Mouse (Mus musculus): Measurements from ENCODE around the gene Klhl21. TPM values are rescaled to one million over a fixed set of nuclear protein-coding genes. Genes with fewer than 3 reads are reported as not detected.
A peak's percentile ranks its signal among the peaks of the same experiment; 100 is the strongest.

Klhl21 gene
- polyA plus RNA-seq, 1 experiment from 2014 or later: 2.1 TPM

- H3K27me3 ChIP-seq (ENCODE audit: control insufficient read depth, insufficient read depth, low read length): peaks cover 20% of the 10 kb centered on the region
- 0 out of 2 replicates have a peak, but pooled peaks cover 3% of the 10 kb centered on the region for H3K36me3 ChIP-seq (ENCODE audit: control insufficient read depth, insufficient read depth, low read length)
- ATAC-seq (ENCODE audit: low read depth): no peak
- H3K9ac ChIP-seq (replicated peaks; ENCODE audit: low read depth, low read length): no peak overlapping the region
- WGBS: 3% methylated on average over 10 of the region's 10 CpGs
- H3K4me1 ChIP-seq (ENCODE audit: control insufficient read depth, insufficient read depth, low read length): peaks cover 17% of the 10 kb centered on the region
- no peak overlapping the region for H3K27ac ChIP-seq (ENCODE audit: low read depth, low read length)
- peak overlapping the region; percentile 100 for H3K4me2 ChIP-seq (ENCODE audit: low read depth, low read length)
- H3K4me3 ChIP-seq (ENCODE audit: low read depth, low read length): peak overlapping the region; percentile 71
- no peaks in the 10 kb centered on the region for H3K9me3 ChIP-seq (ENCODE audit: control insufficient read depth, low read length)
These were observed 1.6 kb downstream of the Klhl21 start for GRCm38 (mm10) chr4:152010091-152010706.

DNA sequence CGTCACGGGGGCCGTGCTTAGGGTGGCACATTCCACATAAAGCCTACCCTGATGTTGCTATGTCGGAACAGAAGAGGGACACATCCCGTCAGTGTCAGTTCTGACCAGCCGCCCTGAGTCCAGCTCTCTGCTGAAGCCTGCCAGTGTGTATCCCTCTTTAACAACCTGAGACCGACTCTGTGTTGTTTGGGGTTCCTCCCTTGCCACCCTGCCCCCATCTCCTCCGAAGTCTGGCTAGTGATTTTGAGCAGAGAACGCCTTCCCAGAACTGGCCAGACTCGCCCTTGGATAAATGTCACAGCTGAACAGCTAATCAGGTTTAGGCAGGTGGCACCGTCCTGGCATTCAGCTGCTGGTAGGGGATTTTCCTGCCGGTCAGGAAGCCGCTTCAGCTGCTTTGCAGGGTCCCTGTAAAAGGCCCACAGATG, 2.1 kb downstream of the Klhl21 start:
- Histone ChIP-seq H3K27ac (ENCODE audit: low read depth, low read length) (no peak overlapping the region), H3K27me3 (ENCODE audit: control insufficient read depth, insufficient read depth, low read length) (peaks cover 20% of the 10 kb centered on the region), H3K4me1 (ENCODE audit: control insufficient read depth, insufficient read depth, low read length) (peaks cover 17% of the 10 kb centered on the region), H3K4me3 (ENCODE audit: low read depth, low read length) (peak overlapping the region; percentile 71), H3K36me3 (ENCODE audit: control insufficient read depth, insufficient read depth, low read length) (0 out of 2 replicates have a peak, but pooled peaks cover 3% of the 10 kb centered on the region), H3K9me3 (ENCODE audit: control insufficient read depth, low read length) (no peaks in the 10 kb centered on the region), H3K4me2 (ENCODE audit: low read depth, low read length) (peak overlapping the region; percentile 100), H3K9ac (replicated peaks; ENCODE audit: low read depth, low read length) (no peak overlapping the region)
- ATAC-seq (ENCODE audit: low read depth): no peak
- 17% methylated on average over 13 of the region's 13 CpGs for WGBS

DNA sequence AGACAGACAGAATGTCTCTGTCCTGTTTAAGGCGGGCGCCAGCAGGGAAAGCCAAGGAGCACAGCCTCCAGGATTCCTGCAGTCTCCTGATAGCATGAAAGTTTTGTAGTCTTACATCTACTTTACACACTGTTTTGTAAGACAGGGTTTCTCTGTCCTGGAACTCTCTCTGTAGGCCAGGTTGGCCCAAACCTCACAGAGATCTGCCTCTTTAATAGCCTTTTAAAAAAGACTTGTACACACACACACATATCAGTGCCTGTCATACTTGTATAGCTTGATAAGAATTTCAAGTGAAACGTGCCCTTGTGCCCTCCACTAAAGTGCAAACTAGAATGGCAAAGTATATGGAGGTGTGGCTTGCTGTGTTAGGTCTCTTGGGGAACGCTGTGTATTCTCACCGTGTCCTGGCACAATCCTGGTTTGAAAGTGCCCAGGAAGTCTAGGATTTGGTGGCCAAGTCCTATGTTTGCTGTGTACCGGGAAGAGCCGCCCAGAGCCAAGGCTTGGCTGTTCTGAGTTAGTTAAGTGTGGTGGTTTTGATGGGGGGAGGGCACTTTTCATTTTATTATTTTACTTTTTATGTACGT, 2.7 kb downstream of the Klhl21 start:
- peak overlapping the region; percentile 71; the same call in 1 of the 2 replicates for H3K4me3 ChIP-seq (ENCODE audit: low read depth, low read length)
- H3K27me3 ChIP-seq (ENCODE audit: control insufficient read depth, insufficient read depth, low read length): peaks cover 20% of the 10 kb centered on the region
- no peaks in the 10 kb centered on the region for H3K9me3 ChIP-seq (ENCODE audit: control insufficient read depth, low read length)
- 84% methylated on average over 8 of the region's 8 CpGs for WGBS
- H3K4me1 ChIP-seq (ENCODE audit: control insufficient read depth, insufficient read depth, low read length): peaks cover 17% of the 10 kb centered on the region
- peak overlapping the region; percentile 100 for H3K4me2 ChIP-seq (ENCODE audit: low read depth, low read length)
- H3K27ac ChIP-seq (ENCODE audit: low read depth, low read length): no peak overlapping the region
- no peak for ATAC-seq (ENCODE audit: low read depth)
- H3K36me3 ChIP-seq (ENCODE audit: control insufficient read depth, insufficient read depth, low read length): 0 out of 2 replicates have a peak, but pooled peaks cover 3% of the 10 kb centered on the region
- H3K9ac ChIP-seq (replicated peaks; ENCODE audit: low read depth, low read length): no peak overlapping the region

- peaks cover 13% of the 10 kb centered on the region for H3K27me3 ChIP-seq (ENCODE audit: control insufficient read depth, insufficient read depth, low read length)
- H3K9ac ChIP-seq (replicated peaks; ENCODE audit: low read depth, low read length): no peak overlapping the region
- H3K4me3 ChIP-seq (ENCODE audit: low read depth, low read length): no peak overlapping the region
- no peaks in the 10 kb centered on the region for H3K9me3 ChIP-seq (ENCODE audit: control insufficient read depth, low read length)
- no peak overlapping the region for H3K27ac ChIP-seq (ENCODE audit: low read depth, low read length)
- H3K4me2 ChIP-seq (ENCODE audit: low read depth, low read length): no peak overlapping the region
- 94% methylated on average over 16 of the region's 16 CpGs for WGBS
- H3K36me3 ChIP-seq (ENCODE audit: control insufficient read depth, insufficient read depth, low read length): 0 out of 2 replicates have a peak, but pooled peaks cover 3% of the 10 kb centered on the region
- H3K4me1 ChIP-seq (ENCODE audit: control insufficient read depth, insufficient read depth, low read length): peaks cover 17% of the 10 kb centered on the region
- no peak for ATAC-seq (ENCODE audit: low read depth)
These were observed 3.5 kb downstream of the Klhl21 start for GRCm38 (mm10) chr4:152012109-152012508.

DNA sequence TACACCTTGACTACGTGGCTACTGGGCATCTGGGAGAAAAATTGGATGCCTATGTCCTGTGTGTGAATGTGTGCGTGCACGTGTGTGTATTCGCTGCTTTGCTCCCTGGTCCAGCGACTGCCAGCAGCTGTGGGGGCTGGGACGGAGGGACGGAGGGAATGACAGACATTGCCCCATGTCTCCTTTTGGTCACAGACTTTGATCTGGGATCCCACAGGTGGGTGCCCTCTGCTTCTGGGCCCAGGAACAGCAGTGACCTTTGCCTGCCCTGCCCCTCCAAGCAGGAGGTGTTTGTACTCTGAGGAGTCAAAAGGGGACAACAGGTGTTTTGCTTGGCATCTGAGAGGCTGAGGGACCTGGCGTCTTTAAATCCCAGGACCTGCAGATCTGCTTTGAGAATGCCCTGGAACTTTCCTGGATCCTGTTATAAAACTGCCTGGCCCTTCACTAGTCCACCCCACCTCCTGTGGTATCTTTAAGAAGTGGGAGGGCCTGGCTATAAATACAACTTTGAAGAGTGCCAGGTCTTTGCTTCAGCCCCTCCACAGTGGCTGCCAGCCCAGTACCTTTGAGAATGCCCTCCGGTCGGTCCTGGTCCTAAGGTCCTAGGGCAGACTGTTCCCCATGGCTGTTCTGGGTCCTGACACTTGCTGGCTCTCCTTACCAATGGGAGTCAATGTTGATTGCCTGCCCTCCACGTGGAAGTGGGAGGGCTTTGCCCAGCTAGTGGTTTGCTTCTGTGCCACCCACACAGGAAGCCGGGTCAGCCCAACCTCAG, 4.6 kb downstream of the Klhl21 start:
- Histone ChIP-seq H3K9me3 (ENCODE audit: control insufficient read depth, low read length) (no peaks in the 10 kb centered on the region), H3K9ac (replicated peaks; ENCODE audit: low read depth, low read length) (no peak overlapping the region), H3K27me3 (ENCODE audit: control insufficient read depth, insufficient read depth, low read length) (peaks cover 12% of the 10 kb centered on the region), H3K4me3 (ENCODE audit: low read depth, low read length) (no peak overlapping the region), H3K27ac (ENCODE audit: low read depth, low read length) (no peak overlapping the region), H3K4me1 (ENCODE audit: control insufficient read depth, insufficient read depth, low read length) (peaks cover 17% of the 10 kb centered on the region), H3K36me3 (ENCODE audit: control insufficient read depth, insufficient read depth, low read length) (peaks cover 7% of the 10 kb centered on the region; the same call in 1 of the 2 replicates), H3K4me2 (ENCODE audit: low read depth, low read length) (no peak overlapping the region)
- WGBS: 87% methylated on average over 12 of the region's 12 CpGs
- ATAC-seq (ENCODE audit: low read depth): no peak

DNA sequence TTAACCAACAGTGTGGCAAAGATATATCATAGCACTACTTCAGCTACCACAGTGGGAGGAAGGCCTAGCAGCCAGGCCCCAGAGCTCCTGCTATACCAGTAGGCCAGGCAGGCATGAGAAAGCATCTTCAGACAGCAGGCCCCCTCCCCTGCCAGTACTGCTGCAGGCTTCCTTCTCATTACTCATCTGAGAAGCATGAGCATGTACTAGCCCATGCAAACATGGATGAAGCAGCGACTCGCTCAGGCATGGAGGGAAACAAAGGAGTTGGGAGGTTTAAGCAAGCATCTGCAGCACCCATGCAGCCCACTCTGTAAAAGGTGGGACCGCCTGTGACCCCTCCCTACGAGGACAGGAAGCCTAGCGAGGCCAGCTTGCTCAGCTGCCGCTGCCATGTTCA, 10.5 kb downstream of the Klhl21 start:
- WGBS: 93% methylated on average over 6 of the region's 6 CpGs
- no peak for ATAC-seq (ENCODE audit: low read depth)

GRCm38 (mm10) chr4:152020024-152020423, 11.4 kb downstream of the Klhl21 start:
- Histone ChIP-seq H3K27me3 (ENCODE audit: control insufficient read depth, insufficient read depth, low read length) (no peaks in the 10 kb centered on the region), H3K9ac (replicated peaks; ENCODE audit: low read depth, low read length) (no peak overlapping the region), H3K4me2 (ENCODE audit: low read depth, low read length) (no peak overlapping the region), H3K4me1 (ENCODE audit: control insufficient read depth, insufficient read depth, low read length) (peaks cover 5% of the 10 kb centered on the region), H3K27ac (ENCODE audit: low read depth, low read length) (no peak overlapping the region), H3K36me3 (ENCODE audit: control insufficient read depth, insufficient read depth, low read length) (peaks cover 36% of the 10 kb centered on the region), H3K4me3 (ENCODE audit: low read depth, low read length) (no peak overlapping the region), H3K9me3 (ENCODE audit: control insufficient read depth, low read length) (no peaks in the 10 kb centered on the region)
- ATAC-seq (ENCODE audit: low read depth): no peak
- WGBS: 96% methylated on average over 21 of the region's 21 CpGs

More for the DNA sequence above, 10.5 kb downstream of the Klhl21 start:
- H3K27me3 ChIP-seq (ENCODE audit: control insufficient read depth, insufficient read depth, low read length): no peaks in the 10 kb centered on the region
- no peak overlapping the region for H3K4me3 ChIP-seq (ENCODE audit: low read depth, low read length)
- H3K4me2 ChIP-seq (ENCODE audit: low read depth, low read length): no peak overlapping the region
- no peak overlapping the region for H3K27ac ChIP-seq (ENCODE audit: low read depth, low read length)
- H3K36me3 ChIP-seq (ENCODE audit: control insufficient read depth, insufficient read depth, low read length): peaks cover 38% of the 10 kb centered on the region
- no peaks in the 10 kb centered on the region for H3K4me1 ChIP-seq (ENCODE audit: control insufficient read depth, insufficient read depth, low read length)
- no peak overlapping the region for H3K9ac ChIP-seq (replicated peaks; ENCODE audit: low read depth, low read length)
- H3K9me3 ChIP-seq (ENCODE audit: control insufficient read depth, low read length): no peaks in the 10 kb centered on the region

DNA sequence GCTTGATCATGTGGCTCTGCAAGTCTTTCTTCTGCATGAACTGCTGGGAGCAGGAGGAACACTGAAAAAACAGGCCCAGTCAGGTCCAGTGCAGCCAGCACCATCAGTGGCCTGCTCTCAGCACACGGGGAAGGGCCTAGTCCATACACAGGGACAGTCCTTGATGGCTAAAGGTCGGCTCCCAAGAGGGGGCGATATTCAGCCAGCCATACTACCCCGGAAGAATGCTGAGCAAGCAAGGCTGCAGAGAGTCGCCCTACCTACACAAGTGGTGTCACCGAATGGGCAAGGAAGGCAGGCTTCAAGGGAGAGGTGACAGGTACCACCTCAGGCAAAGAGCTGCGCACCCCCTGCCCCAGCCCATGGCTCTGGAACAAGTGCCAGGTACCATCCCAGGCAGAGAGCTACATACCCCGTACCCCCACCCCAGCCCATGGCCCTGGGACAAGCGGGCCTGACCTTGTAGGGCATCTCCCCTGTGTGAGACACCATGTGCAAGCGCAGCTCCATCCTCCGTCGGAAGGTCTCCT, 13.0 kb downstream of the Klhl21 start:
- no peaks in the 10 kb centered on the region for H3K27me3 ChIP-seq (ENCODE audit: control insufficient read depth, insufficient read depth, low read length)
- H3K36me3 ChIP-seq (ENCODE audit: control insufficient read depth, insufficient read depth, low read length): peaks cover 36% of the 10 kb centered on the region
- ATAC-seq (ENCODE audit: low read depth): no peak
- H3K4me2 ChIP-seq (ENCODE audit: low read depth, low read length): no peak overlapping the region
- no peak overlapping the region for H3K4me3 ChIP-seq (ENCODE audit: low read depth, low read length)
- no peak overlapping the region for H3K27ac ChIP-seq (ENCODE audit: low read depth, low read length)
- peaks cover 21% of the 10 kb centered on the region for H3K4me1 ChIP-seq (ENCODE audit: control insufficient read depth, insufficient read depth, low read length)
- 81% methylated on average over 12 of the region's 12 CpGs for WGBS
- no peaks in the 10 kb centered on the region for H3K9me3 ChIP-seq (ENCODE audit: control insufficient read depth, low read length)
- H3K9ac ChIP-seq (replicated peaks; ENCODE audit: low read depth, low read length): no peak overlapping the region
